Mouse (Mus musculus) embryonic facial prominence, embryonic 12.5 days (tissue): ENCODE data around the gene Cd82. TPM values are rescaled to one million over a fixed set of nuclear protein-coding genes. Genes with fewer than 3 reads are reported as not detected.
A peak's percentile ranks its signal among the peaks of the same experiment; 100 is the strongest.

Experiments
- ATAC-seq: fragments of 200-750 bp; cut with Nextera tagmentation; 2 replicates; pipeline ENCODE4 v1.8.0; 2017; ENCODE audit not compliant: insufficient number of reproducible peaks, insufficient read depth, low FRiP score, low TSS enrichment
- H3K27ac ChIP-seq: fragments of 300-500 bp; sonication (generic); 2 replicates; pipeline ENCODE4 v1.5.1; 2016; ENCODE audit warnings: mild to moderate bottlenecking
- H3K27me3 ChIP-seq: fragments of 300-500 bp; sonication (generic); 2 replicates; pipeline ENCODE4 v1.6.1; 2016; ENCODE audit warnings: mild to moderate bottlenecking, moderate library complexity
- H3K36me3 ChIP-seq: fragments of 300-500 bp; sonication (generic); 2 replicates; pipeline ENCODE4 v1.6.1; 2016; ENCODE audit warnings: mild to moderate bottlenecking
- H3K4me1 ChIP-seq: fragments of 300-500 bp; sonication (generic); 2 replicates; pipeline ENCODE4 v1.6.1; 2016
- H3K4me2 ChIP-seq: fragments of 300-500 bp; sonication (generic); replicated peaks from 2 replicates; pipeline ENCODE4 v1.6.1; 2016; ENCODE audit warnings: mild to moderate bottlenecking, moderate library complexity
- H3K4me3 ChIP-seq: fragments of 300-500 bp; sonication (generic); 2 replicates; pipeline ENCODE4 v1.5.1; 2016; ENCODE audit warnings: mild to moderate bottlenecking
- H3K9ac ChIP-seq: fragments of 300-500 bp; sonication (generic); 2 replicates; pipeline ENCODE4 v1.6.1; 2016; ENCODE audit warnings: mild to moderate bottlenecking, moderate library complexity
- H3K9me3 ChIP-seq: fragments of 300-500 bp; sonication (generic); 2 replicates; pipeline ENCODE4 v1.6.1; 2016; ENCODE audit warnings: mild to moderate bottlenecking, moderate library complexity
- whole genome bisulfite sequencing: fragments of 180-500 bp; shearing (Covaris S2); methylation state at CpG from one replicate; pipeline ENCODE4 v1.1.7; 2016; 5-methylcytosine and 5-hydroxymethylcytosine counted together
- polyA plus RNA-seq: library from polyadenylated mRNA; unstranded; fragments of >200 nt; fragmentation: Nextera tagmentation; extraction: Ambion mirVana; gene quantifications from 2 replicates; pipeline ENCODE4 v1.2.1, GENCODE M21; 2016

The Cd82 gene
- polyA plus RNA-seq, 1 experiment from 2014 or later = 24.6 TPM

- no peak overlapping the region for H3K4me2 ChIP-seq
- H3K27ac ChIP-seq = no peak overlapping the region
- H3K9ac ChIP-seq = no peak overlapping the region
- WGBS = 36% methylated on average over 4 of the region's 4 CpGs
- ATAC-seq = no peak
- no peaks in the 10 kb centered on the region for H3K4me1 ChIP-seq
- no peaks in the 10 kb centered on the region for H3K9me3 ChIP-seq
- no peaks in the 10 kb centered on the region for H3K27me3 ChIP-seq
- H3K4me3 ChIP-seq = no peak overlapping the region
- H3K36me3 ChIP-seq = no peaks in the 10 kb centered on the region
Observed at GRCm38 (mm10) chr2:93425810-93426209, 37.1 kb downstream of the Cd82 start.

- no peaks in the 10 kb centered on the region for H3K9me3 ChIP-seq
- H3K4me2 ChIP-seq = no peak overlapping the region
- WGBS = 93% methylated on average over 9 of the region's 9 CpGs
- H3K9ac ChIP-seq = no peak overlapping the region
- no peaks in the 10 kb centered on the region for H3K4me1 ChIP-seq
- H3K4me3 ChIP-seq = no peak overlapping the region
- no peaks in the 10 kb centered on the region for H3K36me3 ChIP-seq
- ATAC-seq = no peak
- H3K27me3 ChIP-seq = no peaks in the 10 kb centered on the region
- H3K27ac ChIP-seq = no peak overlapping the region
Observed at GRCm38 (mm10) chr2:93424307-93424984, 38.5 kb downstream of the Cd82 start.

- 28% methylated on average over 7 of the region's 7 CpGs for WGBS
- Histone ChIP-seq H3K36me3 (no peaks in the 10 kb centered on the region), H3K9me3 (no peaks in the 10 kb centered on the region), H3K4me1 (peaks cover 9% of the 10 kb centered on the region), H3K27ac (no peak overlapping the region), H3K4me3 (no peak overlapping the region), H3K27me3 (no peaks in the 10 kb centered on the region), H3K9ac (no peak overlapping the region), H3K4me2 (no peak overlapping the region)
- no peak for ATAC-seq
Observed at GRCm38 (mm10) chr2:93421320-93421719, 41.6 kb downstream of the Cd82 start.

GRCm38 (mm10) chr2:93419971-93420370 lies 43.0 kb downstream of the Cd82 start:
- WGBS = 75% methylated on average over 12 of the region's 12 CpGs
- H3K36me3 ChIP-seq = no peaks in the 10 kb centered on the region
- no peaks in the 10 kb centered on the region for H3K27me3 ChIP-seq
- no peak for ATAC-seq
- H3K27ac ChIP-seq = no peak overlapping the region
- no peaks in the 10 kb centered on the region for H3K9me3 ChIP-seq
- H3K4me2 ChIP-seq = no peak overlapping the region
- no peak overlapping the region for H3K4me3 ChIP-seq
- H3K4me1 ChIP-seq = peaks cover 9% of the 10 kb centered on the region
- H3K9ac ChIP-seq = 0 out of 2 replicates have a peak overlapping the region, but pooled peaks have one; percentile 10

GRCm38 (mm10) chr2:93418396-93418795 lies 44.5 kb downstream of the Cd82 start:
- ATAC-seq = 0 out of 2 replicates have a peak, but pooled peaks have one; percentile 4
- peak overlapping the region; percentile 42; the same call in 1 of the 2 replicates for H3K27ac ChIP-seq
- H3K9me3 ChIP-seq = no peaks in the 10 kb centered on the region
- H3K27me3 ChIP-seq = no peaks in the 10 kb centered on the region
- no peaks in the 10 kb centered on the region for H3K36me3 ChIP-seq
- no peak overlapping the region for H3K4me2 ChIP-seq
- H3K4me3 ChIP-seq = no peak overlapping the region
- H3K9ac ChIP-seq = no peak overlapping the region
- 9% methylated on average over 8 of the region's 8 CpGs for WGBS
- H3K4me1 ChIP-seq = peaks cover 9% of the 10 kb centered on the region

GRCm38 (mm10) chr2:93416874-93417709 lies 45.8 kb downstream of the Cd82 start:
- H3K4me3 ChIP-seq = no peak overlapping the region
- WGBS = 82% methylated on average over 12 of the region's 12 CpGs

GRCm38 (mm10) chr2:93415281-93415680 lies 47.7 kb downstream of the Cd82 start:
- Histone ChIP-seq H3K9me3 (no peaks in the 10 kb centered on the region), H3K27ac (no peak overlapping the region), H3K27me3 (0 out of 2 replicates have a peak, but pooled peaks cover 4% of the 10 kb centered on the region), H3K36me3 (no peaks in the 10 kb centered on the region), H3K4me1 (peaks cover 9% of the 10 kb centered on the region), H3K9ac (no peak overlapping the region; the same call in 1 of the 2 replicates), H3K4me2 (no peak overlapping the region), H3K4me3 (no peak overlapping the region)
- WGBS = 32% methylated on average over 5 of the region's 5 CpGs
- no peak for ATAC-seq

More at GRCm38 (mm10) chr2:93416874-93417709, 45.8 kb downstream of the Cd82 start:
- no peak for ATAC-seq
- Histone ChIP-seq H3K9me3 (no peaks in the 10 kb centered on the region), H3K9ac (no peak overlapping the region), H3K27me3 (0 out of 2 replicates have a peak, but pooled peaks cover 4% of the 10 kb centered on the region), H3K27ac (no peak overlapping the region), H3K36me3 (no peaks in the 10 kb centered on the region), H3K4me1 (peaks cover 9% of the 10 kb centered on the region), H3K4me2 (no peak overlapping the region)

GRCm38 (mm10) chr2:93414163-93414562 lies 48.8 kb downstream of the Cd82 start:
- Histone ChIP-seq H3K4me1 (peaks cover 8% of the 10 kb centered on the region), H3K4me3 (no peak overlapping the region), H3K9ac (no peak overlapping the region), H3K27me3 (0 out of 2 replicates have a peak, but pooled peaks cover 4% of the 10 kb centered on the region), H3K4me2 (no peak overlapping the region), H3K27ac (no peak overlapping the region), H3K36me3 (no peaks in the 10 kb centered on the region), H3K9me3 (no peaks in the 10 kb centered on the region)
- 84% methylated on average over 9 of the region's 9 CpGs for WGBS
- no peak for ATAC-seq

- no peak for ATAC-seq
Observed at GRCm38 (mm10) chr2:93413367-93414014, 49.4 kb downstream of the Cd82 start.

GRCm38 (mm10) chr2:93412101-93412500 lies 50.8 kb downstream of the Cd82 start:
- ATAC-seq = no peak
- Histone ChIP-seq H3K27me3 (0 out of 2 replicates have a peak, but pooled peaks cover 4% of the 10 kb centered on the region), H3K4me2 (no peak overlapping the region), H3K27ac (no peak overlapping the region), H3K9ac (no peak overlapping the region), H3K4me1 (no peaks in the 10 kb centered on the region), H3K9me3 (no peaks in the 10 kb centered on the region), H3K4me3 (no peak overlapping the region), H3K36me3 (no peaks in the 10 kb centered on the region)
- 51% methylated on average over 4 of the region's 4 CpGs for WGBS

More at GRCm38 (mm10) chr2:93413367-93414014, 49.4 kb downstream of the Cd82 start:
- no peak overlapping the region for H3K9ac ChIP-seq
- peaks cover 3% of the 10 kb centered on the region for H3K4me1 ChIP-seq
- 46% methylated on average over 7 of the region's 7 CpGs for WGBS
- H3K27me3 ChIP-seq = 0 out of 2 replicates have a peak, but pooled peaks cover 4% of the 10 kb centered on the region
- no peaks in the 10 kb centered on the region for H3K36me3 ChIP-seq
- H3K27ac ChIP-seq = no peak overlapping the region
- H3K4me2 ChIP-seq = no peak overlapping the region
- H3K4me3 ChIP-seq = no peak overlapping the region
- H3K9me3 ChIP-seq = no peaks in the 10 kb centered on the region

- 54% methylated on average over 12 of the region's 12 CpGs for WGBS
- H3K9me3 ChIP-seq = no peaks in the 10 kb centered on the region
- no peak overlapping the region for H3K4me2 ChIP-seq
- no peak overlapping the region for H3K4me3 ChIP-seq
- H3K36me3 ChIP-seq = no peaks in the 10 kb centered on the region
- 0 out of 2 replicates have a peak, but pooled peaks cover 4% of the 10 kb centered on the region for H3K27me3 ChIP-seq
- H3K27ac ChIP-seq = no peak overlapping the region
- no peak for ATAC-seq
- no peaks in the 10 kb centered on the region for H3K4me1 ChIP-seq
- no peak overlapping the region for H3K9ac ChIP-seq
Observed at GRCm38 (mm10) chr2:93410899-93411570, 51.9 kb downstream of the Cd82 start.
